Mouse (Mus musculus) right cerebral cortex, postnatal 36 days (tissue): ENCODE results near the gene Wdr20.
A peak's percentile ranks its signal among the peaks of the same experiment; 100 is the strongest.

Source experiments
- DNase-seq, 2 experiments: peaks; one replicate each; pipeline ENCODE4 v3.0.0; 2022; ENCODE audit warnings: low spot score in 2 of 2, mixed read lengths in 1 of 2

Wdr20 gene

DNA sequence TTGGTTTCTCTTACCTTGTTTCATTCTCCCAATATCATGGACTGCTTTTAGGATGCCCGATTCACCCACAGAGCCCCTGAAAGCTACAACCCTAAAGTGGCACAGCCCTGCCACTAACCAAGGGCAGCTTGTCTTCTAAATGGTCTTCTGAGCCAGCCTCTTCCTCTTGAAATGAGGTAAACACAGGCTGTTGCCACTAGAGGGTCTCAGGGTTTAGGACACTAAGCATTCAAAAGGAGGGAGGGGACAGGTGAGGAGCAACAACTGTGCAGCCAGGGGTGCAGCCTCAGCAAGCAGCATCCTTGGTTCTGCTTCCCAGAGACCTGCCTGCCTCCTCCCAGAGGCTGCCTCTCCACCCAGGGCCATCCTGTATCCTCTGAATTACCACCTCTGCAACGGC, 84.0 kb downstream of the Wdr20 start:
- DNase-seq: no peak

GRCm38 (mm10) chr12:110822366-110822765, 84.6 kb downstream of the Wdr20 start:
- DNase-seq: no peak

- DNase-seq: no peak
Observed at GRCm38 (mm10) chr12:110828908-110829307, 91.2 kb downstream of the Wdr20 start.

GRCm38 (mm10) chr12:110830293-110831024, 92.7 kb downstream of the Wdr20 start:
- DNase-seq: no peak

- DNase-seq: no peak
Observed at GRCm38 (mm10) chr12:110835182-110835581, 97.4 kb downstream of the Wdr20 start.

- DNase-seq: no peak
Observed at GRCm38 (mm10) chr12:110836729-110837128, 99.0 kb downstream of the Wdr20 start.

GRCm38 (mm10) chr12:110837192-110837841, 99.6 kb downstream of the Wdr20 start:
- no peak for DNase-seq

GRCm38 (mm10) chr12:110837850-110838249, 100.1 kb downstream of the Wdr20 start:
- no peak for DNase-seq

GRCm38 (mm10) chr12:110840348-110841198, 102.8 kb downstream of the Wdr20 start, which contains the start of gene Mok:
TSS of gene Mok (minus strand) at chr12:110840939.
- peak; percentile 90 to 94 for DNase-seq

DNA sequence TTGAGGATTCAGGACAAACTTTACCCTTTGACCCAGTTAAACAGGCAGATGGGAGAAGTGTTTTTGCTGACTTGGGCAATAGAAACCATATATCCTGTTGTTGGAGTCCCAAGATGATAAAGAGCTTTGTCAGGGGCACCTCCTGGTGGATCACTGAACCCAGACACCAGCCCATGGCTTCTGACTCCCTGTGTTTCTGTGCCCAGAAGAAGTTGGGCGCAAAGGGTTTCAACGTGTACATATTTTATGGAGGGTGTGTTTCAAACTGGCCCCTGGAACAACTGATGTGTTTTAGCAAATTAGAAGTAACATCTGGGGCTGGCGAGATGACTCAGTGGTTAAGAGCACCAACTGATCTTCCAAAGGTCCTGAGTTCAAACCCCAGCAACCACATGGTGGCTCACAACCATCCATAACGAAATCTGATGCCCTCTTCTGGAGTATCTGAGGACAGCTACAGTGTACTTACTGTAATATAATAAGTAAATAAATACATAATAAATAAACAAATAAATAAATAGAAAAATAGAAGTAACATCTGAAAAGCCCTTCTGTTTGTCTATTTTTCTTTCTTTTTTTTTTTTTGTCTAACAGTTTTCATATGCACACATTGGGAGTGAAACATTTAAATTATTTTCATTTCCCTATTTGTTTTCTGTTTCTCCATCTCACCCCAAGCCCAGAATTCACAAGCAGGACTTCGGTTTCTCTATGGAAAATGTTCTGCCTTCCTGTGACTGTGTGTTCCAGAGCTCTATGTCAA, 104.2 kb downstream of the Wdr20 start:
- DNase-seq: no peak

GRCm38 (mm10) chr12:110843194-110844048, 105.7 kb downstream of the Wdr20 start:
- peak; percentile 57 to 64 for DNase-seq

GRCm38 (mm10) chr12:110844227-110845130, 106.7 kb downstream of the Wdr20 start:
- DNase-seq: peak in 1 of 2 experiments; percentile 30

GRCm38 (mm10) chr12:110845131-110845880, 107.6 kb downstream of the Wdr20 start:
- peak; percentile 66 to 76 for DNase-seq

- no peak for DNase-seq
Observed at GRCm38 (mm10) chr12:110846191-110846765, 108.5 kb downstream of the Wdr20 start.

DNA sequence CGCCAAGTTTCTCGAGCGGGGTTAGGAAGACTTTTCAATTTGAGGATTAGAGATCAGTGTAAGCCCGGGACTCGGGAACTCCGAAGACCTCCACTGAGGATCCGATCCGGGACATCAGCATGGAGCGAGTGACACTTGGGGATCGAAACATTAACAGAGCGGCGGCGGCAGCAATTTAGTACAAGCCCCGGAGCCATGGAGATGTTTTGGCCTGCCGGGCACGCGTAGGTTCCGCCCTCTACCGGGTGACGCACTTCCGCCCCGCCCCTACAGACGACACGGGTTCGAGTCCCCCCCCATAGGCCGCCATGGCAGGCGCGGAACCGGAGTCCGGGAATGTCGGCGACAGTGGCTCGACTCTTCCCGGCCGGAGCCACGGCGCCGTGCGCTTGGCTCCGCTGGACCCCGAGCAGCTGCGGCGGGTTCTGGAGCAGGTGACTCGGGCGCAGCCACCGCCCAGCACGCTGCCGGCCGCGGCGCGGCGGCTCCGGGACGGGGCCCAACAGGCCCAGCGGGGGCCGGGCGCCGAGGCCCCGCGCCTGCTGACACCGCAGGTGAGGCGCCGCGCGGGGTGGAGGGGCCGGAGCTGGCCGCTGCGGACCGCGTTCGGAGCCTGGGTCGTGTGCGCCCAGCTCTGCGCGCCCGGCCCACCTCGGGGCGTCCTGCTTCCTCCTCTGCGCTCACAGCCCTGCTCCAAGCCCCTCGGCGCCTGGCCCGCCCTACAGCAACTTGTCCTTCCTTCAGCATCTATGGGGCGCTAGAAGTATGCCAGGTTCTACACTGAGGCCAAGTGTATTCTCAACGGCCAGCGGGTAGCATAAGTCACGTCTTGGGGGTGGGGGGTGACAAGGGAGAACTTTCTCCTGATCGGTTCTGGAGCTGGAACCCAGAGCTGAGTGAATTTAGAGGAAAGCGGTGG, 112.5 kb downstream of the Wdr20 start, which contains the start of gene Zfp839:
Gene Zfp839 (plus strand): TSS at position 244 of the 919 bp plus-strand sequence.
- DNase-seq: peak; percentile 87

GRCm38 (mm10) chr12:110850929-110851256, 113.1 kb downstream of the Wdr20 start:
- DNase-seq: no peak

DNA sequence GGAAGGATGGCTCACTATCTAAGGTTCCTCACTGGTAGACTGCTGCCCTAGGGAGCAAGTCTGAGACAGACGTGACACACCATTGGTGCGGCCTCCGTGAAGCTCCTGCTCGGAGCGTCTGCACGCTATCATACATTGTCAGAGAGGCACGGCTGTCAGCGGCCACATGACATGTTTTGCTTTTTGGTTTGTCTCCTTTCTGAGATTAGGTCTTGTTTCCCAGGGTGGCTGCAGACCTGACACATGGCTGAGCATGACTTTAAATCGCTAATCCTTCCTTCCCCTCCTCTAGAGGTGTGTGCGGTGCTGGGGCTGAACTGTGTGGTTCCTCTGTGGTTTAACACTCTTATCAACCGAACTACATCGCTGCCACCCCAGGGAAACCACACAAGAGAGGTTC, 113.7 kb downstream of the Wdr20 start:
- DNase-seq: no peak
